Mouse (Mus musculus) hindbrain, embryonic 11.5 days (tissue): ENCODE results near the gene Lrrc20. TPM values are rescaled to one million over a fixed set of nuclear protein-coding genes. Genes with fewer than 3 reads are reported as not detected.
A peak's percentile ranks its signal among the peaks of the same experiment; 100 is the strongest.

Experiments used
- ATAC-seq: fragments of 200-750 bp; cut with Nextera tagmentation; 2 replicates; pipeline ENCODE4 v1.8.0; 2017; ENCODE audit warnings: mild to moderate bottlenecking, moderate TSS enrichment, moderate library complexity; ENCODE audit not compliant: low FRiP score
- DNase-seq: peaks from one replicate; pipeline ENCODE4 v3.0.0-alpha.2; 2015; ENCODE audit warnings: low spot score
- H3K27ac ChIP-seq: fragments of 300-500 bp; sonication (generic); 2 replicates; pipeline ENCODE4 v1.5.1; 2014; ENCODE audit warnings: mild to moderate bottlenecking, low read depth, low read length
- H3K27me3 ChIP-seq: fragments of 300-500 bp; sonication (generic); 2 replicates; pipeline ENCODE4 v1.6.1; 2014; ENCODE audit warnings: mild to moderate bottlenecking, low read length, moderate library complexity, mixed read lengths; ENCODE audit not compliant: control insufficient read depth, insufficient read depth
- H3K36me3 ChIP-seq: fragments of 300-500 bp; sonication (generic); 2 replicates; pipeline ENCODE4 v1.6.1; 2014; ENCODE audit warnings: mild to moderate bottlenecking, low read length, moderate library complexity, mixed read lengths; ENCODE audit not compliant: control insufficient read depth, insufficient read depth
- H3K4me1 ChIP-seq: fragments of 300-500 bp; sonication (generic); replicated peaks from 2 replicates; pipeline ENCODE4 v1.6.1; 2014; ENCODE audit warnings: low read length, mixed read lengths; ENCODE audit not compliant: control insufficient read depth, insufficient read depth
- H3K4me2 ChIP-seq: fragments of 300-500 bp; sonication (generic); replicated peaks from 2 replicates; pipeline ENCODE4 v1.6.1; 2014; ENCODE audit warnings: mild to moderate bottlenecking, low read depth, low read length
- H3K4me3 ChIP-seq: fragments of 300-500 bp; sonication (generic); 2 replicates; pipeline ENCODE4 v1.5.1; 2014; ENCODE audit warnings: low read depth, low read length
- H3K9ac ChIP-seq: fragments of 300-500 bp; sonication (generic); 2 replicates; pipeline ENCODE4 v1.6.1; 2014; ENCODE audit warnings: low read depth, low read length
- H3K9me3 ChIP-seq: fragments of 300-500 bp; sonication (generic); 2 replicates; pipeline ENCODE4 v1.6.1; 2016; ENCODE audit warnings: low read length; ENCODE audit not compliant: control insufficient read depth
- WGBS: fragments of 180-500 bp; shearing (Covaris S2); extraction: QIAGEN DNeasy Blood & Tissue Kit; methylation state at CpG from one replicate; pipeline ENCODE4 v1.1.7; 2014; 5-methylcytosine and 5-hydroxymethylcytosine counted together
- polyA plus RNA-seq: library from polyadenylated mRNA; unstranded; fragments of >200 nt; fragmentation: Nextera tagmentation; extraction: Ambion mirVana; gene quantifications from 2 replicates; pipeline ENCODE4 v1.2.1, GENCODE M21; 2014

Gene Lrrc20
- 9.5 and 11.4 TPM in 2 replicates for polyA plus RNA-seq

GRCm38 (mm10) chr10:61475594-61476439 is at the start of gene Lrrc20:
Gene Lrrc20, plus strand, starts transcription at chr10:61475801.
- Histone ChIP-seq H3K4me3 (peak within 1 kb of the TSS; percentile 78), H3K9ac (peak within 1 kb of the TSS; percentile 89), H3K27ac (peak within 1 kb of the TSS; percentile 79), H3K4me2 (peak within 1 kb of the TSS; percentile 98), H3K36me3 (no peaks in the 10 kb centered on the region), H3K9me3 (no peaks in the 10 kb centered on the region), H3K27me3 (no peaks in the 10 kb centered on the region), H3K4me1 (0 out of 2 replicates have a peak, but pooled peaks cover 2% of the 10 kb centered on the region)
- under 1% methylated on average over 70 of the region's 70 CpGs for WGBS
- DNase-seq (peak; percentile 96), ATAC-seq (peak; percentile 98)

GRCm38 (mm10) chr10:61426251-61426757 is 49.3 kb upstream of the Lrrc20 start:
- Histone ChIP-seq H3K4me2 (no peak overlapping the region), H3K27me3 (no peaks in the 10 kb centered on the region), H3K4me3 (no peak overlapping the region), H3K4me1 (peaks cover 3% of the 10 kb centered on the region; the same call in 1 of the 2 replicates), H3K9me3 (no peaks in the 10 kb centered on the region), H3K27ac (no peak overlapping the region), H3K36me3 (peaks cover 3% of the 10 kb centered on the region; the same call in 1 of the 2 replicates), H3K9ac (no peak overlapping the region)
- 62% methylated on average over 2 of the region's 2 CpGs for WGBS
- ATAC-seq (no peak), DNase-seq (no peak)

GRCm38 (mm10) chr10:61427951-61428350 is 47.6 kb upstream of the Lrrc20 start:
- DNase-seq (no peak), ATAC-seq (no peak)
- H3K9me3 ChIP-seq: no peaks in the 10 kb centered on the region
- WGBS: 95% methylated on average over 6 of the region's 6 CpGs
- H3K27ac ChIP-seq: no peak overlapping the region
- no peak overlapping the region for H3K9ac ChIP-seq
- H3K4me1 ChIP-seq: peaks cover 3% of the 10 kb centered on the region; the same call in 1 of the 2 replicates
- no peaks in the 10 kb centered on the region for H3K27me3 ChIP-seq
- peaks cover 6% of the 10 kb centered on the region for H3K36me3 ChIP-seq
- H3K4me2 ChIP-seq: no peak overlapping the region
- no peak overlapping the region for H3K4me3 ChIP-seq

GRCm38 (mm10) chr10:61428416-61428815 is 47.2 kb upstream of the Lrrc20 start:
- Histone ChIP-seq H3K4me1 (peaks cover 3% of the 10 kb centered on the region; the same call in 1 of the 2 replicates), H3K9ac (no peak overlapping the region), H3K4me2 (no peak overlapping the region), H3K36me3 (peaks cover 10% of the 10 kb centered on the region), H3K9me3 (no peaks in the 10 kb centered on the region), H3K27ac (no peak overlapping the region), H3K4me3 (no peak overlapping the region), H3K27me3 (no peaks in the 10 kb centered on the region)
- 73% methylated on average over 4 of the region's 4 CpGs for WGBS
- no peak for ATAC-seq
- DNase-seq: no peak

- peaks cover 15% of the 10 kb centered on the region for H3K36me3 ChIP-seq
- DNase-seq (no peak), ATAC-seq (no peak)
- no peak overlapping the region for H3K9ac ChIP-seq
- H3K27me3 ChIP-seq: no peaks in the 10 kb centered on the region
- no peak overlapping the region for H3K4me2 ChIP-seq
- WGBS: 92% methylated on average over 5 of the region's 5 CpGs
- H3K4me3 ChIP-seq: no peak overlapping the region
- H3K4me1 ChIP-seq: peaks cover 3% of the 10 kb centered on the region; the same call in 1 of the 2 replicates
- H3K27ac ChIP-seq: no peak overlapping the region
- H3K9me3 ChIP-seq: no peaks in the 10 kb centered on the region
These were observed 46.6 kb upstream of the Lrrc20 start for GRCm38 (mm10) chr10:61429043-61429442.

- 96% methylated on average over 9 of the region's 9 CpGs for WGBS
These were observed 44.2 kb upstream of the Lrrc20 start for GRCm38 (mm10) chr10:61431375-61431774.

GRCm38 (mm10) chr10:61440202-61440800 is 35.3 kb upstream of the Lrrc20 start:
- H3K36me3 ChIP-seq: no peaks in the 10 kb centered on the region

More at GRCm38 (mm10) chr10:61431375-61431774, 44.2 kb upstream of the Lrrc20 start:
- no peak for ATAC-seq
- no peak overlapping the region for H3K9ac ChIP-seq
- no peaks in the 10 kb centered on the region for H3K4me1 ChIP-seq
- no peak overlapping the region for H3K4me2 ChIP-seq
- no peak overlapping the region for H3K27ac ChIP-seq
- peaks cover 18% of the 10 kb centered on the region for H3K36me3 ChIP-seq
- no peak for DNase-seq
- H3K9me3 ChIP-seq: no peaks in the 10 kb centered on the region
- no peaks in the 10 kb centered on the region for H3K27me3 ChIP-seq
- H3K4me3 ChIP-seq: no peak overlapping the region

GRCm38 (mm10) chr10:61443456-61443855 is 32.1 kb upstream of the Lrrc20 start:
- Histone ChIP-seq H3K27ac (no peak overlapping the region), H3K4me1 (0 out of 2 replicates have a peak, but pooled peaks cover 2% of the 10 kb centered on the region), H3K9me3 (no peaks in the 10 kb centered on the region), H3K4me2 (no peak overlapping the region), H3K36me3 (no peaks in the 10 kb centered on the region), H3K27me3 (no peaks in the 10 kb centered on the region), H3K9ac (no peak overlapping the region), H3K4me3 (no peak overlapping the region)
- ATAC-seq (no peak), DNase-seq (no peak)
- 84% methylated on average over 6 of the region's 6 CpGs for WGBS

More at GRCm38 (mm10) chr10:61440202-61440800, 35.3 kb upstream of the Lrrc20 start:
- Histone ChIP-seq H3K27me3 (no peaks in the 10 kb centered on the region), H3K27ac (no peak overlapping the region), H3K4me2 (no peak overlapping the region), H3K9ac (no peak overlapping the region), H3K4me3 (no peak overlapping the region), H3K4me1 (no peaks in the 10 kb centered on the region), H3K9me3 (no peaks in the 10 kb centered on the region)
- WGBS: 88% methylated on average over 7 of the region's 7 CpGs
- no peak for DNase-seq
- ATAC-seq: no peak
